Mouse (Mus musculus): ENCODE measurements around the gene Dll1. TPM values are rescaled to one million over a fixed set of nuclear protein-coding genes. Genes with fewer than 3 reads are reported as not detected.

The Dll1 gene
- total and polyA plus RNA-seq, 2 experiments from 2014 or later: 11.6 to 20.9 TPM

GRCm38 (mm10) chr17:15375701-15376493, 775 bp downstream of the Dll1 start:
- 1% methylated on average over 65 of the region's 69 CpGs for WGBS
- no peaks in the 10 kb centered on the region for H3K9me3 ChIP-seq (ENCODE audit: low read length)
- TF ChIP-seq CTCF (IDR thresholded peaks at IDR 0.05): no peak
- DNase-seq (ENCODE audit: low spot score): peak; percentile 89
- peak; percentile 66 for ATAC-seq (ENCODE audit: low FRiP score)
- H3K9ac ChIP-seq (replicated peaks; ENCODE audit: low read length, poor library complexity, severe bottlenecking): peak overlapping the region; percentile 85
- peaks cover 26% of the 10 kb centered on the region for H3K4me1 ChIP-seq (ENCODE audit: insufficient read depth, low read length)
- H3K27ac ChIP-seq (ENCODE audit: low read depth, low read length): peak overlapping the region; percentile 94
- no peaks in the 10 kb centered on the region for H3K27me3 ChIP-seq (ENCODE audit: insufficient read depth, low read length)
- peak overlapping the region; percentile 92 for H3K4me2 ChIP-seq (ENCODE audit: low read depth, low read length, poor library complexity, severe bottlenecking)
- H3K4me3 ChIP-seq (ENCODE audit: low read depth, low read length): peak overlapping the region; percentile 73
- H3K36me3 ChIP-seq (ENCODE audit: insufficient read depth, low read length): no peaks in the 10 kb centered on the region

GRCm38 (mm10) chr17:15375224-15375623, 1.4 kb downstream of the Dll1 start:
- peaks cover 6% of the 10 kb centered on the region for H3K36me3 ChIP-seq (ENCODE audit: insufficient read depth, low read length)
- no peaks in the 10 kb centered on the region for H3K27me3 ChIP-seq (ENCODE audit: insufficient read depth, low read length)
- peak overlapping the region; percentile 73 for H3K4me3 ChIP-seq (ENCODE audit: low read depth, low read length)
- H3K27ac ChIP-seq (ENCODE audit: low read depth, low read length): peak overlapping the region; percentile 94
- no peaks in the 10 kb centered on the region for H3K9me3 ChIP-seq (ENCODE audit: low read length)
- ATAC-seq (ENCODE audit: low FRiP score) (0 out of 2 replicates have a peak, but pooled peaks have one; percentile 0), DNase-seq (ENCODE audit: low spot score) (no peak)
- peak overlapping the region; percentile 85 for H3K9ac ChIP-seq (replicated peaks; ENCODE audit: low read length, poor library complexity, severe bottlenecking)
- H3K4me2 ChIP-seq (ENCODE audit: low read depth, low read length, poor library complexity, severe bottlenecking): peak overlapping the region; percentile 92
- TF ChIP-seq CTCF (IDR thresholded peaks at IDR 0.05): no peak
- WGBS: under 1% methylated on average over 18 of the region's 18 CpGs
- peaks cover 21% of the 10 kb centered on the region for H3K4me1 ChIP-seq (ENCODE audit: insufficient read depth, low read length)

- DNase-seq (ENCODE audit: low spot score): no peak
- no peaks in the 10 kb centered on the region for H3K27me3 ChIP-seq (ENCODE audit: insufficient read depth, low read length)
- WGBS: under 1% methylated on average over 50 of the region's 50 CpGs
These were observed 2.1 kb downstream of the Dll1 start for GRCm38 (mm10) chr17:15374321-15375141.

GRCm38 (mm10) chr17:15372931-15373652, 3.6 kb downstream of the Dll1 start:
- Histone ChIP-seq H3K27ac (ENCODE audit: low read depth, low read length) (no peak overlapping the region), H3K9me3 (ENCODE audit: low read length) (no peaks in the 10 kb centered on the region), H3K4me3 (ENCODE audit: low read depth, low read length) (peak overlapping the region; percentile 73), H3K27me3 (ENCODE audit: insufficient read depth, low read length) (no peaks in the 10 kb centered on the region), H3K4me1 (ENCODE audit: insufficient read depth, low read length) (peaks cover 19% of the 10 kb centered on the region), H3K4me2 (ENCODE audit: low read depth, low read length, poor library complexity, severe bottlenecking) (peak overlapping the region; percentile 92), H3K36me3 (ENCODE audit: insufficient read depth, low read length) (peaks cover 25% of the 10 kb centered on the region), H3K9ac (replicated peaks; ENCODE audit: low read length, poor library complexity, severe bottlenecking) (no peak overlapping the region; the same call in 1 of the 2 replicates)
- DNase-seq (ENCODE audit: low spot score): no peak
- no peak for TF ChIP-seq CTCF (IDR thresholded peaks at IDR 0.05)
- no peak for ATAC-seq (ENCODE audit: low FRiP score)
- WGBS: 61% methylated on average over 15 of the region's 15 CpGs

More at GRCm38 (mm10) chr17:15374321-15375141, 2.1 kb downstream of the Dll1 start:
- H3K27ac ChIP-seq (ENCODE audit: low read depth, low read length): peak overlapping the region; percentile 94
- H3K36me3 ChIP-seq (ENCODE audit: insufficient read depth, low read length): peaks cover 12% of the 10 kb centered on the region
- H3K9me3 ChIP-seq (ENCODE audit: low read length): no peaks in the 10 kb centered on the region
- no peak for TF ChIP-seq CTCF (IDR thresholded peaks at IDR 0.05)
- peak overlapping the region; percentile 85 for H3K9ac ChIP-seq (replicated peaks; ENCODE audit: low read length, poor library complexity, severe bottlenecking)
- peaks cover 19% of the 10 kb centered on the region for H3K4me1 ChIP-seq (ENCODE audit: insufficient read depth, low read length)
- peak overlapping the region; percentile 73 for H3K4me3 ChIP-seq (ENCODE audit: low read depth, low read length)
- H3K4me2 ChIP-seq (ENCODE audit: low read depth, low read length, poor library complexity, severe bottlenecking): peak overlapping the region; percentile 92
- ATAC-seq (ENCODE audit: low FRiP score): no peak

- no peak overlapping the region for H3K9ac ChIP-seq (replicated peaks; ENCODE audit: low read length, poor library complexity, severe bottlenecking)
- WGBS: 24% methylated on average over 17 of the region's 17 CpGs
- TF ChIP-seq CTCF (IDR thresholded peaks at IDR 0.05): no peak
- H3K9me3 ChIP-seq (ENCODE audit: low read length): no peaks in the 10 kb centered on the region
- peak overlapping the region; percentile 73 for H3K4me3 ChIP-seq (ENCODE audit: low read depth, low read length)
- peaks cover 19% of the 10 kb centered on the region for H3K4me1 ChIP-seq (ENCODE audit: insufficient read depth, low read length)
- H3K27me3 ChIP-seq (ENCODE audit: insufficient read depth, low read length): no peaks in the 10 kb centered on the region
- H3K27ac ChIP-seq (ENCODE audit: low read depth, low read length): no peak overlapping the region
- H3K4me2 ChIP-seq (ENCODE audit: low read depth, low read length, poor library complexity, severe bottlenecking): peak overlapping the region; percentile 92
- ATAC-seq (ENCODE audit: low FRiP score) (no peak), DNase-seq (ENCODE audit: low spot score) (no peak)
- peaks cover 31% of the 10 kb centered on the region for H3K36me3 ChIP-seq (ENCODE audit: insufficient read depth, low read length)
These were observed 4.5 kb downstream of the Dll1 start for GRCm38 (mm10) chr17:15371967-15372835.

Data from midbrain, postnatal 0 days (tissue).